Mouse (Mus musculus): ENCODE data around the gene Fancl. TPM values are rescaled to one million over a fixed set of nuclear protein-coding genes. Genes with fewer than 3 reads are reported as not detected.

Gene Fancl
- total and polyA plus RNA-seq, 3 experiments: 35.3 to 71.9 (median 44.5) TPM

- no peak for DNase-seq (ENCODE audit: extremely low read depth)
- H3K27ac ChIP-seq (ENCODE audit: insufficient read depth, low read depth): no peak overlapping the region
- TF ChIP-seq CHD2 (IDR thresholded peaks at IDR 0.05; ENCODE audit: low read length): no peak
- TF ChIP-seq GABPA (IDR thresholded peaks at IDR 0.05; ENCODE audit: insufficient replicate concordance, low read depth, low read length): no peak
- no peak for TF ChIP-seq KAT2A (IDR thresholded peaks at IDR 0.05; ENCODE audit: insufficient replicate concordance, low read length)
- H3K4me3 ChIP-seq (replicated peaks in 1 of 3; ENCODE audit: low read depth in 2 of 3, low read length in 2 of 3, poor library complexity in 1 of 3): no peak overlapping the region
- peaks cover 2 to 9% of the 10 kb centered on the region in 2 experiments; a peak in 1 of 4 replicates for H3K4me1 ChIP-seq (ENCODE audit: control insufficient read depth in 1 of 2, insufficient read depth in 2 of 2)
- H3K36me3 ChIP-seq (replicated peaks in 1 of 2; ENCODE audit: control insufficient read depth in 1 of 2, insufficient read depth in 1 of 2, low read length in 1 of 2): peaks cover 15 to 46% of the 10 kb centered on the region in 2 experiments
- no peaks in the 10 kb centered on the region for H3K9me3 ChIP-seq (replicated peaks; ENCODE audit: low read length)
- in situ Hi-C loops (cut with MboI; ENCODE audit: low pct_ligation_motif_present, low pct_unique_long_range_greater_than_20kb, low sequenced_read_pairs) (no loop called here), dilution Hi-C loops (cut with MboI; ENCODE audit: extremely low pct_ligation_motif_present, extremely low pct_unique_long_range_greater_than_20kb, low sequenced_read_pairs) (no loop called here)
- no peak overlapping the region for H3K4me2 ChIP-seq (ENCODE audit: insufficient read depth, low read depth, poor library complexity, severe bottlenecking)
- no peak overlapping the region for H3K9ac ChIP-seq (ENCODE audit: insufficient read depth, low read depth)
- H3K27me3 ChIP-seq (replicated peaks): no peaks in the 10 kb centered on the region
- H3K79me2 ChIP-seq (replicated peaks; ENCODE audit: control insufficient read depth, extremely low read depth, insufficient read depth, poor library complexity, severe bottlenecking): no peaks in the 10 kb centered on the region
Observed at GRCm38 (mm10) chr11:26441121-26441520, 55.2 kb downstream of the Fancl start.

- H3K27ac ChIP-seq (ENCODE audit: insufficient read depth, low read depth): no peak overlapping the region
- H3K4me3 ChIP-seq (replicated peaks in 1 of 3; ENCODE audit: low read depth in 2 of 3, low read length in 2 of 3, poor library complexity in 1 of 3): no peak overlapping the region
- peaks cover 12 to 41% of the 10 kb centered on the region in 2 experiments for H3K36me3 ChIP-seq (replicated peaks in 1 of 2; ENCODE audit: control insufficient read depth in 1 of 2, insufficient read depth in 1 of 2, low read length in 1 of 2)
- peaks cover 6% of the 10 kb centered on the region for H3K9me3 ChIP-seq (replicated peaks; ENCODE audit: low read length)
- DNase-seq (ENCODE audit: extremely low read depth): no peak
- H3K9ac ChIP-seq (ENCODE audit: insufficient read depth, low read depth): no peak overlapping the region
- TF ChIP-seq GABPA (IDR thresholded peaks at IDR 0.05; ENCODE audit: insufficient replicate concordance, low read depth, low read length) (no peak), MAZ (IDR thresholded peaks at IDR 0.05; ENCODE audit: low read depth, low read length) (no peak), NRF1 (IDR thresholded peaks at IDR 0.05; ENCODE audit: low read depth, low read length) (no peak), JUND (conservative IDR thresholded peaks at IDR 0.05; ENCODE audit: low read depth, low read length) (no peak), MEF2A (IDR thresholded peaks at IDR 0.05; ENCODE audit: borderline replicate concordance, low read depth, low read length) (no peak), ELF1 (IDR thresholded peaks at IDR 0.05; ENCODE audit: low read depth, low read length) (no peak), BHLHE40 (IDR thresholded peaks at IDR 0.05; ENCODE audit: low read depth, low read length) (no peak), MYC (IDR thresholded peaks at IDR 0.05; ENCODE audit: low read depth, low read length) (no peak), TBP (conservative IDR thresholded peaks at IDR 0.05; ENCODE audit: low read depth, low read length) (no peak), SIN3A (IDR thresholded peaks at IDR 0.05; ENCODE audit: low read length) (no peak), SMC3 (IDR thresholded peaks at IDR 0.05; ENCODE audit: low read depth, low read length) (no peak), MAX (IDR thresholded peaks at IDR 0.05; ENCODE audit: low read length) (no peak), POLR2A (IDR thresholded peaks at IDR 0.05; ENCODE audit: low read depth, low read length) (no peak), USF2 (conservative IDR thresholded peaks at IDR 0.05; ENCODE audit: low read depth, low read length) (no peak), CHD2 (IDR thresholded peaks at IDR 0.05; ENCODE audit: low read length) (no peak), ZMIZ1 (IDR thresholded peaks at IDR 0.05; ENCODE audit: low read depth, low read length) (no peak), MXI1 (IDR thresholded peaks at IDR 0.05; ENCODE audit: low read depth, low read length) (no peak), NELFE (IDR thresholded peaks at IDR 0.05; ENCODE audit: low read depth, low read length) (no peak), TCF12 (IDR thresholded peaks at IDR 0.05; ENCODE audit: low read depth, low read length) (no peak)
- dilution Hi-C loops (cut with MboI; ENCODE audit: extremely low pct_ligation_motif_present, extremely low pct_unique_long_range_greater_than_20kb, low sequenced_read_pairs): no loop called here
- H3K4me1 ChIP-seq (ENCODE audit: control insufficient read depth in 1 of 2, insufficient read depth in 2 of 2): peaks cover 0 to 6% of the 10 kb centered on the region in 2 experiments; a peak in 1 of 4 replicates
- no peaks in the 10 kb centered on the region for H3K79me2 ChIP-seq (replicated peaks; ENCODE audit: control insufficient read depth, extremely low read depth, insufficient read depth, poor library complexity, severe bottlenecking)
- no peak overlapping the region for H3K4me2 ChIP-seq (ENCODE audit: insufficient read depth, low read depth, poor library complexity, severe bottlenecking)
- in situ Hi-C loops (cut with MboI; ENCODE audit: low pct_ligation_motif_present, low pct_unique_long_range_greater_than_20kb, low sequenced_read_pairs): no loop called here
- no peaks in the 10 kb centered on the region for H3K27me3 ChIP-seq (replicated peaks)
Observed at GRCm38 (mm10) chr11:26444374-26444773, 58.4 kb downstream of the Fancl start.
